Mouse (Mus musculus): ENCODE data around the gene Nfatc2.
A peak's percentile ranks its signal among the peaks of the same experiment; 100 is the strongest.

Nfatc2 gene

DNA sequence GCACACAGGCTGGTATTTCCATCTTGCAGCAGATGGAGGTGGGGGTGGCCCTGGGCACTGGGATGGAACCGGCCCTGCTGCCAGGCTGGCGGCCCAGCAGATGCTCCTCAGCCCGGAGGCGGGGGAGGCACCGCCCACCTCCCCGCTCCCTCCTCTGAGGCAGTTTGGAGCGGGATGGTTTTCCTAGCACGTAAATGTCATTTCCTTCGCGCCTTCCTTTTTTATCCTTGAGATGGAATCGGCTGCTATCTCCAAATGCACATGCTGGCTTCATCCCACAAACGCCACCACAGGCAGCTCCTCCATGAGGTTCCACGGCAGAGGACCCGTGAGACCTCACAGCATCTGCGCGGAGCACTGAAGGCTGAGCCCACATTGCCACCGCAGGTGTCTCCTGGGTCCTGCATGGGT is 160.5 kb downstream of the Nfatc2 start:
- peak; percentile 91 to 92 for DNase-seq (ENCODE audit: low spot score in 2 of 2)

DNA sequence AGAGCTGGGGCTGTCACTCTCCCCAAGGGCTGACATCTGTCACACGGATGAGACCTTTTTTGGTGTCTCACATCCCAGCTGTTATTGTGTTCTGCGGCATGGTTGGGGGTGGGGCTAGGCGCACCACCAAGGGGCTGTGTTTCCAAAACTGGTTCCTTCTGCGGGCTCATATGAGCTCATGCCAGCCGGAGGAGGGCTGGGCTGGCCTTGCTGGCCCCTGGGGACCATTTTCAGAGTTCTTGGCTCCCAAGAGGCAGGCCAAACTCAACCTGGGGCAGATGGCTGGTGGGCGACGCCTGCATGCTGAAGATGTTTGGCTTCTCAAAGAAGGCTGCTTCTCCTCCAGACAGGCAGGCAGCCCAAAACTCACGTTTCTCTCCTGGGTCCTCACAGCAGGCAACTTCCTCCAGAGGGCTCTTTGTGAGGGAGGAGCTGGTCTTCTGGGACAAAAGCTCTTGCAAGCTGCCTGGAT is 162.4 kb downstream of the Nfatc2 start:
- peak; percentile 66 to 75 for DNase-seq (ENCODE audit: low spot score in 2 of 2)

DNA sequence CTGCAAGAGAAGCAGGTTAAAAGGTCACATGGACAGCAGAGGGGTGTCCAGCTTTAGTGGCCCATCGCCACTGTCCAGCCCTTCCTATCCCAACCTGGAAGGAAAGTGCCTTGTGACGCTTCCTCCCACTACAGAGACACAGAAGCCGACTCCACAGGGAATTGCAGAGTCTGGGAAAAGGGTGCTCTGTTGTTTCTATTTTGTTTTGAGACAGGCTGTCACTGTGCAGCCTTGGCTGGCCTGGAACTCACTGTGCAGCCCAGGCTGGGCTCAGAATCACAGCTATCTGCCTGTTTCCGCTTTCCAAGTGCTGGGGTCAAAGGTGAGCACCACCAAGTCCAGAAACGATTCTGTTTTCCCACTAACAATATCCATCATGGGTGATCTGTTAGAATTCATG is 167.3 kb downstream of the Nfatc2 start:
- no peak for DNase-seq (ENCODE audit: low spot score in 2 of 2)

- DNase-seq (ENCODE audit: low spot score in 2 of 2): no peak
These were observed 168.1 kb downstream of the Nfatc2 start for GRCm38 (mm10) chr2:168433392-168433791.

GRCm38 (mm10) chr2:168432394-168432793 is 169.1 kb downstream of the Nfatc2 start:
- DNase-seq (ENCODE audit: low spot score in 2 of 2): peak in 1 of 2 experiments; percentile 58

DNA sequence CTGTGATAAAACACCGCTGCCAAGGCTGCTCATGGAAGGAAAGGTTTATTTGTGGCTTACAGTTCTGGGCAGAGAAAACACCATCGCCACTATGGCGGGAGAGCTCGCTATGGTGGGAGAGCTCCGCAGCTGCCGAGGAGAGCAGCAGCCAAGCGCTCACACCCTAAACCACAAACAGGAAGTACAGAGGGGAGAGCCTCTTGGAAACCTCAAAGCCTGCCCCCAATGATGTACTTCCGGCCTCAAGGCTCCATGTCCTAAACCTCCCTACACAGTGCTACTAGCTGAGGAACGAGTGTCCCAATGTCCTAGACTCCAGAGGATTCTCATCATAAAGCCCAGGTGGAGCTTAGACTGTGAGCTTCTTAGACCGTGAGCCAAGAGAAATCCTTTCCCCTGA is 171.9 kb downstream of the Nfatc2 start:
- no peak for DNase-seq (ENCODE audit: low spot score in 2 of 2)

DNA sequence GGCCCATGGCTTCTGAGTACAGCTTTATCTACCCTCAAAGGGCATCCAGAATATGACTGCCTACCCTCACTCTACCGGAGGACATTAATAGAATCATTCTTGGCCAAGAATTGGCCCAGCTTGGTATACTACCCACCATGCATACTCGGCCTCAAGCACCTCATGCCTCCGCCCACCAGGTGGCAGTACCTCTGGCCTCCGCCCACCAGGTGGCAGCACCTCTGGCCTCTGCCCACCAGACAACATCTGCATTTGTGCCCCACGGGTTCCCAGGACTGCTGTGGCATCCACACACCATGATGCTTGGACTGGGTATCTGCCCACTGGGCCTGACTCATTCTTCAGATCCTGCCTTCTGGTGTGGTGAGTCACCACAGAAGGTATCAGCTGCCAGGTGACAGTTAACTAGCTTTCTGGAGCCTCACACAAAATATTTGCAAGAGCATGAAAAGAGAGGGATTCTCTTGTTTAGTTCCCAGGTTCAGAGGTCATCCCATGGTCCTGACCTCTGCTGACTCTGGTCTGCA is 173.0 kb downstream of the Nfatc2 start:
- DNase-seq (ENCODE audit: low spot score in 2 of 2): peak in 1 of 2 experiments; percentile 32
